Mouse (Mus musculus): ENCODE measurements around the gene Grb2. TPM values are rescaled to one million over a fixed set of nuclear protein-coding genes. Genes with fewer than 3 reads are reported as not detected.

Gene Grb2
- total RNA-seq, 2 experiments from 2014 or later = 116 to 135 TPM

DNA sequence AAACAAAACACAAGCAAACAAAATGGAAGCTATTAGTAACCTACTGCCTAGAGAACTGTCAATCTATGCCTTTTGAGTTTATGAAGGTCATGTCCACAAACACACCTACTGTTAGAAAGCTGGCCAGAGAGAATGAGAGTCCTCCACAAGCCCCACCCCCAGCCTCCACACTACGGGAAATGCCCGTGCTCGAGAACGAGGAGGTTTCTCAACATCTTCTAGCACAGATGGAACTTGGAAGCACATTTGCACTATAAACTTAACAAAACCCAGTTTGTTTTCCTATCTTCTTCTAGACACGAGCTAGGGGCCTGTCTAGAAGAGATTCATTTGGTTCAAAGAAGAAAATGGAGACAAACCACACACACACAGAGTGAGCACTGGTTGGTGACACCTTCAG, 18.0 kb downstream of the Grb2 start:
- no peak for DNase-seq (ENCODE audit: low spot score in 2 of 2)

GRCm38 (mm10) chr11:115689137-115689915, 19.1 kb downstream of the Grb2 start:
- no peak for DNase-seq (ENCODE audit: low spot score in 2 of 2)

DNA sequence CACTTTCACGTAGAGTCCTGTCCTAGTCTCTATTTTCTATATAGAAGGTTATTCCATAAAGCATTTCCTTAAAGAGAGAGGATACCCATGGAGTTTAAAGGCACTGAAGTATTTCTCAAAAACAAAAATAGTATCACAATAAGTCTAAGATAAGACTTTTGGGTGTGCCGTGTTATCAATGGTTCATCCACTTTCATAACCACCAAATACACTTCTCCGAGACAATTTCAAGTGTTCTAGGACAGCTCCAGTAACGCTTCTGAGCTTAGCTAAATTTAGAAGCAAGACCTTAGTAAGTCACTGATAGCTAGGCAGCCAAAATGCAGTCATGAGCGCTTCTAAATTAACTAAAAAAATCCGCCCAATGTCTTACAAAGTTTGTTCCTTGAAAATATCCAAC, 22.0 kb downstream of the Grb2 start:
- no peak for DNase-seq (ENCODE audit: low spot score in 2 of 2)

- DNase-seq (ENCODE audit: low spot score in 2 of 2) = no peak
Measured at GRCm38 (mm10) chr11:115685954-115686353, 22.4 kb downstream of the Grb2 start.

DNA sequence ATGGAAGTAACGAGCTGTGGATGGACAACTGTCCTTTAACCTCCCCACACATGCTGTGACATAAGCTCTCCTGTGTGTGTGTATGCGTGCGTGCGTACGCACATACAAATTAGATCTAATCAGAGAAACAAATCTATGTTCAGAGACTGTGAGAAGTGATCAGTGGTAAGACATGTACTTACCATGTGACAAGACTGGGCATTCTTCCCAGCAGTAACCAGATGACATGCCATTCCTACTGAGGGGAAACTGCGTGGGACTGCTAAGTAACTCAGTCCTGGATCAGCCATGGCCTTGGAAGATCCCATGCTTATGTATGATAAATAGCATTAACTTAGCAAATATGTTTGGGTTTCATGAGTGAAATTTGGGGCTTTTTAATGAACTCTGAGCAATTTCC, 23.5 kb downstream of the Grb2 start:
- DNase-seq (ENCODE audit: low spot score in 2 of 2) = no peak

- no peak for DNase-seq (ENCODE audit: low spot score in 2 of 2)
Measured at GRCm38 (mm10) chr11:115683326-115683725, 25.1 kb downstream of the Grb2 start.

GRCm38 (mm10) chr11:115682411-115682810, 26.0 kb downstream of the Grb2 start:
- no peak for DNase-seq (ENCODE audit: low spot score in 2 of 2)

GRCm38 (mm10) chr11:115679554-115680238, 28.7 kb downstream of the Grb2 start:
- no peak for DNase-seq (ENCODE audit: low spot score in 2 of 2)

GRCm38 (mm10) chr11:115678861-115679260, 29.5 kb downstream of the Grb2 start:
- no peak for DNase-seq (ENCODE audit: low spot score in 2 of 2)

GRCm38 (mm10) chr11:115677511-115677910, 30.9 kb downstream of the Grb2 start:
- DNase-seq (ENCODE audit: low spot score in 2 of 2) = no peak

GRCm38 (mm10) chr11:115676738-115677137, 31.7 kb downstream of the Grb2 start:
- no peak for DNase-seq (ENCODE audit: low spot score in 2 of 2)

DNA sequence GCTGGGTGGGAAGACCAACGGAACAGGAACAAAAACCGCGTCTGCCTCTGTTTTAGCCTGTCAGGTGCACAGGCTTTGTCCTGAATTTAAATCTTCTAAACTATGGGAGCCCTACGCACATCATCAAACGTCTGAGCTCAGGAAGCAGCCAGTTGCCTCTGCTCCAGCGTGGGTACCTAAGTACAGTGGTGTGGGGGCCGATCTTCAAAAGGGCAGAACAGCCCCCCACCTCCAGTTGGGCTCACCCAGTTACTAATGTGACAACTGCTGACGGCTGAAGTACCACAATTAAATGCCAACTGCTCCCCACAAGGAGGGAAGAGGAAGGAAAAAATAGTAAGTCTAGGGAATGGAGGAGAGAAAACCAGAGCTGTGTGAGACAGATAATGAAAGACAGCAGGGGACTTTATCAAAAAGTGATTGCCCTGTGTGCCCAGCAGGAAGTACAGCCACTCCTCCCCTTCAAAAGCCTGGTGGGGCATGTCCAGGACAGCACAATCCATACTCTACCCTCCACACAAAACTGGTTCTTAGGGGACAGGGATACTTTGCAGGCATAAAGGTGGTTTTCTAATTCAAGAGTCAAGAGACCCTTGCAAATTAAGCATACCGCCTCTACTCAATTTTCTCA, 34.0 kb downstream of the Grb2 start:
- DNase-seq (ENCODE audit: low spot score in 2 of 2) = no peak

DNA sequence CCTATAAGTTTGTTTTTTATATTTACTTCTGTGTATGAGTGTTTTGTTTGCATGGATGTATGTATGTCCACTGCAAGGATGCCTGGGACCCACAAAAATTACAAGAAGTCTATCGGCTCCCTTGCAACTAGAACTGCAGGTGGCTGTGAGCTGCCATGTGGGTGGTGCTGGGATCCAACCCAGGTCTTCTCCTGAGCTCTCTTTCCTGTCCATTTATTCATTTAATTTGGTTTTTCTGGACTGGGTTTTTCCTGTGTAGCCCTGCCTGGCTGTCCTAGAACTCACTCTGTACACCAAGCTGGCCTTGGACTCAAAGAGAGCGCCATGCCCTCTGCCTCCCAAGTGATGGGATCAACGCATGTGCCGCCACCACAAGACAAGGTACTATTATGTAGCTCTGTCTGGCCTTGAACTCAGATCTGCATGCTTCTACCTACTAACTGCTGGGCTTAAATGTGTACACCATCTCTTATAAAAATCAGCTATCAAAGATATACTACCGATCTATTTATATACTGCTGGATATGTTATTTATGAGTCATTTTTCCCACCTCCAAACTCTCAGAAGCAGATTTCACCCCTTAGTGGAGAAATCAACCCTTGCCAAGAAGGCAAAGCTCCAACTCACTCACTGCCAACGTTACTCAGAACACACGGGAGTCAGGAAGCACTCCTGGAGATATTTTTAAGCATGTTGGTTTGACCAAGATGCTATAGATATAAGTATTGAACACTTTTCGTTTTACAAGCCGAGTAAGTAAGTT, 34.7 kb downstream of the Grb2 start:
- DNase-seq (ENCODE audit: low spot score in 2 of 2) = no peak

GRCm38 (mm10) chr11:115672226-115672987, 36.0 kb downstream of the Grb2 start:
- DNase-seq (ENCODE audit: low spot score in 2 of 2) = no peak

DNA sequence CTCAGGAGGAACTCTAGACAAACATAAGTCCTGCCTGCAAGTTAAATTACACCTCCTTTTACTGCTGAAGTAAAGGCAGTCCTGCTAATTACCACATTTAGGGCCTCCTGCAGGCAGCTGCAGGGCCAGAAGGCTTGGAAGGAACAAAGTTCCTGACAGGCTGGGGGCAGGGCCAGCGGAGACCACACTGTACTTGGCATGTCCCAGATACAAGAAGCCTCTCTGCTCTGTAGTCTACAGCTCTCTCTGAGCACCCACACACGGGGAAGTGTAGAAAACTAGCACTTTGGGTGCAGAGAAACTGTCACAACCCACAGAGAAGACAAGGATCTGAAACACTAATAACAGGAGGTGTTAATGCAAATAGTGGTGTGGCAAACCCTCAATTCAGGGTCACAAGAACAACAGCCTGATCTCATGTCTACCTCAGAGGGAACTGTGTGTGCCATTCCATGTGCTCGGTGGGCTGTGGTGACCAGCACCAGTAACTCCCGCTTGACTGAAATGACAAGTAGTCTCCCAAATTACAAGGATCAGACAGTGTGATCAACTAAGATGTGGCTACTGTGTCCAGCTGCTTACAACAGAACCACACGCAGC, 37.8 kb downstream of the Grb2 start:
- no peak for DNase-seq (ENCODE audit: low spot score in 2 of 2)

DNA sequence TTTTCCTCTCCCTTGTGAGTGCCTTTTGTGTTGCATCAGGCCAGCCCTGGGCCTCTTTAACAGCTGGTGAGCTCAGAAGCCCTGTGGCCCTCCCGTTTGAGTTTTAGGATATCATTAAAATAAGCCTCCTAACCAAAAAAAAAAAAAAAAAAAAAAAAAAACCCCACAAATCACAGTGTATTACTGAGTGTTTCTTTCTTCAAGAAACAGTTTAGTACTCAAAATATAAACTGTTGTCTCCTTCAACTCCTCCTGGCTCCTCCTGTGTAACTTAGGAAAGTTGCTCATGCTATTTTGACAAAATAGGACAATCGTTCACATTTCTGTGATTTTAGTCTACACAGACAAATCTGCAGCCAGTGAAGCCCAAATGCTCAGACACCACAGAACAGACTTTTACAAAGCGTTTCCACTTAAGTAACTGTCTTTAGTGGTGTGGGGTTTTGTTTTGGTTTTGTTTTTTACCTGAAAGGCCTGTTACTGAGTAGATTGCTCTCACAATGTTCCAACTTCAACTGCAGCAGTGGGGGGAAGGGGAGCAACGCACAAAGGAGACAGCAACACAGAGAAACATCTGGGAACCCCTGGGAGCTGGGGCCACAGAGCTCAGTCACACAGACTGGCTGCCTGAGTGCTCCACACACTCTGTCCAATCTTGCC, 44.6 kb downstream of the Grb2 start:
- DNase-seq (ENCODE audit: low spot score in 2 of 2) = no peak

- DNase-seq (ENCODE audit: low spot score in 2 of 2) = no peak
Measured at GRCm38 (mm10) chr11:115660376-115660775, 48.0 kb downstream of the Grb2 start.

DNA sequence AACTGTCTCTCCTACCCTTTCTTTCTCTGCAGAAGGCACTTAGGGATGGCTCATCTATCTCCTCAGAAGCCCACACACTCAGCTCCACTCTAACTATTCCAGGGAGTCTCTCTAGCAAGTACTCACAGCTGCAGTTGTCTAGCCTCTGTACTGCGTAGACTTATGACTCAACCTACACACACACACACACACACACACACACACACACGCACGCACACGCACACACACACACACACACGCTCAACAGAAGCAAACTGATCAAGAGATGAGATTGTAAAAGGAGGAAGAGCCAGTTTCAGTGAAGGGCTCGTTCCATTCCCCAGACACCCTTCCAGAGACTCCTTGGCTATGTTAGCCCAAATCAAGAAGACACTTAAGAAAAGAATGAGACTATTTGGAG, 49.9 kb downstream of the Grb2 start:
- no peak for DNase-seq (ENCODE audit: low spot score in 2 of 2)

DNA sequence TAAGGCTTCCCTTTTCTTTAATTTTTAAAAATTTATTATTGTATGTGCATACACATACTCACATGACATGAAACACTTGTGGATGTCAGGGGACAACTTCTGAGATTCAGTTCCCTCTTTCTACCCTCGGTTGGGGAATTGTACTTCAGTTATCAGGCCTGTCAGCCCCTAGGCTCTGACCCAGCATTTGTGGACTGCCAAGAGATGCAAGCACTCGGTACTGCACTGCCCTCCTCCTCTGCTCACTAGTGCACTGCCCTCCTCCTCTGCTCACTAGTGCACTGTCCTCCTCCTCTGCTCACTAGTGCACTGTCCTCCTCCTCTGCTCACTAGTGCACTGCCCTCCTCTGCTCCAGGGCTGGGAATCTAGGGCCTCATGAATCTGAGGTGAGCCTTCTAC, 54.3 kb downstream of the Grb2 start:
- DNase-seq (ENCODE audit: low spot score in 2 of 2) = no peak

- no peak for DNase-seq (ENCODE audit: low spot score in 2 of 2)
Measured at GRCm38 (mm10) chr11:115653194-115653593, 55.2 kb downstream of the Grb2 start.
